Comparison of ENCODE assay signal across 9 mouse cellular contexts in genomic region chr8:94199202-94199869, GRCm38 (mm10). TPM values are rescaled to one million over a fixed set of nuclear protein-coding genes. Genes with fewer than 3 reads are reported as not detected.
DNase-seq lines count a peak whose midpoint lies in the region; ATAC-seq lines count a peak whose summit lies in the region.
"Had no signal": no experiment of that assay in that cellular context is flagged by ENCODE, and none has a peak within 500 bp of the region (broad histone marks: within the 10 kb centered on the region; RNA-seq: fewer than 3 reads in every experiment).

No protein-coding gene starts in this region.

- WGBS in embryonic facial prominence, embryonic 12.5 days = 46% methylated on average over 10 of the region's 10 CpGs
- 45% methylated on average over 10 of the region's 10 CpGs for WGBS in hindbrain, embryonic 11.5 days
- 46% methylated on average over 10 of the region's 10 CpGs for WGBS in midbrain, embryonic 12.5 days

- DNase-seq in kidney, adult 18-20 months = peak; percentile 62
- no peak for DNase-seq in kidney, adult 11 months
- DNase-seq in adrenal gland, postnatal 10 days = peak; percentile 75
- DNase-seq in hindbrain, embryonic 11.5 days (ENCODE audit: low spot score) = peak; percentile 88
- DNase-seq in left cerebral cortex, postnatal 36 days (ENCODE audit: low spot score in 2 of 2) = peak; percentile 54 to 66
- DNase-seq in telencephalon, adult 2 months (ENCODE audit: low read depth, low spot score) = peak; percentile 76

- no peak for ATAC-seq in embryonic facial prominence, embryonic 12.5 days (ENCODE audit: insufficient number of reproducible peaks, insufficient read depth, low FRiP score, low TSS enrichment)
- ATAC-seq in hindbrain, embryonic 11.5 days (ENCODE audit: low FRiP score) = 0 out of 2 replicates have a peak, but pooled peaks have one; percentile 12
- 0 out of 2 replicates have a peak, but pooled peaks have one; percentile 34 for ATAC-seq in midbrain, embryonic 12.5 days (ENCODE audit: low FRiP score, low read depth)

- no peaks in the 10 kb centered on the region for H3K9me3 ChIP-seq in embryonic facial prominence, embryonic 12.5 days
- H3K9me3 ChIP-seq in hindbrain, embryonic 11.5 days (ENCODE audit: control insufficient read depth, low read length) = no peaks in the 10 kb centered on the region
- no peaks in the 10 kb centered on the region for H3K9me3 ChIP-seq in midbrain, embryonic 12.5 days
- H3K9me3 ChIP-seq: embryonic facial prominence, embryonic 15.5 days had no signal

- peaks cover 2% of the 10 kb centered on the region; the same call in 1 of the 2 replicates for H3K27me3 ChIP-seq in embryonic facial prominence, embryonic 12.5 days
- no peaks in the 10 kb centered on the region for H3K27me3 ChIP-seq in hindbrain, embryonic 11.5 days (ENCODE audit: control insufficient read depth, insufficient read depth, low read length)
- no peaks in the 10 kb centered on the region for H3K27me3 ChIP-seq in midbrain, embryonic 12.5 days
- H3K27me3 ChIP-seq: embryonic facial prominence, embryonic 15.5 days had no signal

- H3K9ac ChIP-seq in embryonic facial prominence, embryonic 12.5 days = no peak overlapping the region
- no peak overlapping the region for H3K9ac ChIP-seq in hindbrain, embryonic 11.5 days (ENCODE audit: low read depth, low read length)
- H3K9ac ChIP-seq in midbrain, embryonic 12.5 days (replicated peaks) = no peak overlapping the region
- H3K9ac ChIP-seq: embryonic facial prominence, embryonic 15.5 days had no signal

- H3K4me2 ChIP-seq in embryonic facial prominence, embryonic 12.5 days (replicated peaks) = 0 out of 2 replicates have a peak overlapping the region, but pooled peaks have one; percentile 21
- H3K4me2 ChIP-seq in hindbrain, embryonic 11.5 days (replicated peaks; ENCODE audit: low read depth, low read length) = 0 out of 2 replicates have a peak overlapping the region, but pooled peaks have one; percentile 11
- H3K4me2 ChIP-seq in midbrain, embryonic 12.5 days (replicated peaks) = no peak overlapping the region
- H3K4me2 ChIP-seq: embryonic facial prominence, embryonic 15.5 days had no signal

- intact Hi-C loops in left cerebral cortex, postnatal 36 days (cut with DNase I) = loop anchor here (1.0 to 5.0 kb wide), 2 partner anchors 32 to 97 kb away; no protein-coding TSS in a partner anchor

- H3K4me1 ChIP-seq in embryonic facial prominence, embryonic 12.5 days = no peaks in the 10 kb centered on the region; the same call in 1 of the 2 replicates
- H3K4me1 ChIP-seq in hindbrain, embryonic 11.5 days (replicated peaks; ENCODE audit: control insufficient read depth, insufficient read depth, low read length) = no peaks in the 10 kb centered on the region
- H3K4me1 ChIP-seq in midbrain, embryonic 12.5 days = no peaks in the 10 kb centered on the region
- H3K4me1 ChIP-seq: embryonic facial prominence, embryonic 15.5 days had no signal

- no peak overlapping the region for H3K27ac ChIP-seq in embryonic facial prominence, embryonic 12.5 days
- H3K27ac ChIP-seq in hindbrain, embryonic 11.5 days (ENCODE audit: low read depth, low read length) = no peak overlapping the region
- no peak overlapping the region for H3K27ac ChIP-seq in midbrain, embryonic 12.5 days (replicated peaks)
- H3K27ac ChIP-seq: embryonic facial prominence, embryonic 15.5 days had no signal

- no peaks in the 10 kb centered on the region for H3K36me3 ChIP-seq in embryonic facial prominence, embryonic 12.5 days
- no peaks in the 10 kb centered on the region for H3K36me3 ChIP-seq in hindbrain, embryonic 11.5 days (ENCODE audit: control insufficient read depth, insufficient read depth, low read length)
- H3K36me3 ChIP-seq in midbrain, embryonic 12.5 days = no peaks in the 10 kb centered on the region
- H3K36me3 ChIP-seq: embryonic facial prominence, embryonic 15.5 days had no signal

- no peak overlapping the region for H3K4me3 ChIP-seq in embryonic facial prominence, embryonic 12.5 days
- H3K4me3 ChIP-seq in hindbrain, embryonic 11.5 days (ENCODE audit: low read depth, low read length) = no peak overlapping the region
- H3K4me3 ChIP-seq in midbrain, embryonic 12.5 days = no peak overlapping the region
- H3K4me3 ChIP-seq: embryonic facial prominence, embryonic 15.5 days had no signal

RNA-seq across cellular contexts. Expression of gene Nup93, which starts 15.0 kb away (rescaled TPM):
- total RNA-seq in adrenal gland, postnatal 10 days (2021) = 10 to 100 TPM; 17.3 to 21.1 TPM
- polyA plus RNA-seq in embryonic facial prominence, embryonic 12.5 days (2016; fragmentation: Nextera tagmentation; extraction: Ambion mirVana) = 110 TPM in 2 replicates
- 95.1 and 112 TPM in 2 replicates for polyA plus RNA-seq in hindbrain, embryonic 11.5 days (2014; fragmentation: Nextera tagmentation; extraction: Ambion mirVana)
- total RNA-seq in left cerebral cortex, postnatal 36 days (2021) = 10 to 100 TPM; 37.2 to 64.5 TPM
- polyA plus RNA-seq in midbrain, embryonic 12.5 days (2016; fragmentation: Nextera tagmentation; extraction: Ambion mirVana) = 96.7 and 98.4 TPM in 2 replicates

RNA-seq across cellular contexts. Expression of gene Mt1, which starts 20.5 kb away (rescaled TPM):
- total RNA-seq in adrenal gland, postnatal 10 days (2021) = 100 to 1,000 TPM; 147 to 449 TPM
- 73.2 and 73.3 TPM in 2 replicates for polyA plus RNA-seq in embryonic facial prominence, embryonic 12.5 days (2016; fragmentation: Nextera tagmentation; extraction: Ambion mirVana)
- 90.1 and 101 TPM in 2 replicates for polyA plus RNA-seq in hindbrain, embryonic 11.5 days (2014; fragmentation: Nextera tagmentation; extraction: Ambion mirVana)
- 100 to 1,000 TPM; 556 to 573 TPM for total RNA-seq in left cerebral cortex, postnatal 36 days (2021)
- 31.1 and 38.8 TPM in 2 replicates for polyA plus RNA-seq in midbrain, embryonic 12.5 days (2016; fragmentation: Nextera tagmentation; extraction: Ambion mirVana)

RNA-seq across cellular contexts. Expression of gene Mt2, which starts 26.9 kb away (rescaled TPM):
- total RNA-seq in adrenal gland, postnatal 10 days (2021) = 100 to 1,000 TPM in 1 of 2 experiments, 10 to 100 TPM in 1; 67.8 to 348 TPM
- 28.6 and 37.7 TPM in 2 replicates for polyA plus RNA-seq in embryonic facial prominence, embryonic 12.5 days (2016; fragmentation: Nextera tagmentation; extraction: Ambion mirVana)
- 24.1 and 29.3 TPM in 2 replicates for polyA plus RNA-seq in hindbrain, embryonic 11.5 days (2014; fragmentation: Nextera tagmentation; extraction: Ambion mirVana)
- total RNA-seq in left cerebral cortex, postnatal 36 days (2021) = 100 to 1,000 TPM; 463 to 490 TPM
- 12.9 and 13.1 TPM in 2 replicates for polyA plus RNA-seq in midbrain, embryonic 12.5 days (2016; fragmentation: Nextera tagmentation; extraction: Ambion mirVana)

RNA-seq across cellular contexts. Expression of gene Mt3, which starts 46.9 kb away (rescaled TPM):
- 10 to 100 TPM in 1 of 2 experiments, 1 to 10 TPM in 1; 7.6 to 11.1 TPM for total RNA-seq in adrenal gland, postnatal 10 days (2021)
- polyA plus RNA-seq in embryonic facial prominence, embryonic 12.5 days (2016; fragmentation: Nextera tagmentation; extraction: Ambion mirVana) = 4.7 and 5.7 TPM in 2 replicates
- 11.0 and 13.6 TPM in 2 replicates for polyA plus RNA-seq in hindbrain, embryonic 11.5 days (2014; fragmentation: Nextera tagmentation; extraction: Ambion mirVana)
- total RNA-seq in left cerebral cortex, postnatal 36 days (2021) = 100 to 1,000 TPM; 854 to 931 TPM
- 16.9 and 23.8 TPM in 2 replicates for polyA plus RNA-seq in midbrain, embryonic 12.5 days (2016; fragmentation: Nextera tagmentation; extraction: Ambion mirVana)
